Mouse (Mus musculus) lung, adult 2 months (tissue): ENCODE results near the gene Slc10a4.

Experiments used
- CTCF ChIP-seq: fragments of 200-500 bp; IDR thresholded peaks from 2 replicates; pipeline ENCODE4 v1.5.1; 2011; ENCODE audit warnings: mild to moderate bottlenecking, low read length, control low read depth; ENCODE audit not compliant: insufficient read depth
- POLR2A ChIP-seq: fragments of 200-500 bp; IDR thresholded peaks from 2 replicates; pipeline ENCODE4 v1.6.1; 2011; ENCODE audit warnings: low read depth, mild to moderate bottlenecking, control low read depth, low read length, borderline replicate concordance; ENCODE audit errors: extremely low read depth

GRCm38 (mm10) chr5:73007582-73007959, 888 bp downstream of the Slc10a4 start:
- TF ChIP-seq CTCF (no peak), POLR2A (no peak)
